Mouse (Mus musculus) MEL (cell line): ENCODE results near the gene Eif4h.

ENCODE experiments used
- CTCF ChIP-seq, 3 experiments: IDR thresholded peaks in 2 of 3; conservative IDR thresholded peaks in 1 of 3; 2 replicates each; pipeline ENCODE4 v1.5.1; 2011 to 2012; ENCODE audit warnings: low read length in 3 of 3, low read depth in 2 of 3, mild to moderate bottlenecking in 2 of 3, improper control_type of control experiment in 1 of 3, inconsistent platforms in 1 of 3, mixed read lengths in 1 of 3, moderate library complexity in 1 of 3; ENCODE audit not compliant: control insufficient read depth in 1 of 3, insufficient read depth in 1 of 3, poor library complexity in 1 of 3, severe bottlenecking in 1 of 3
- EP300 ChIP-seq, 2 experiments: IDR thresholded peaks; 2 replicates each; pipeline ENCODE4 v1.6.1; 2011; ENCODE audit warnings: improper control_type of control experiment in 2 of 2, low read length in 2 of 2, low read depth in 1 of 2, mild to moderate bottlenecking in 1 of 2
- ETS1 ChIP-seq: IDR thresholded peaks from 2 replicates; pipeline ENCODE4 v1.6.1; 2012; ENCODE audit warnings: low read depth, mild to moderate bottlenecking, inconsistent platforms, low read length, improper control_type of control experiment, moderate library complexity
- GATA1 ChIP-seq: IDR thresholded peaks from 2 replicates; pipeline ENCODE4 v1.6.1; 2011; ENCODE audit warnings: low read depth, low read length, improper control_type of control experiment
- MAX ChIP-seq: IDR thresholded peaks from 2 replicates; pipeline ENCODE4 v1.6.1; 2011; ENCODE audit warnings: low read length, improper control_type of control experiment
- MXI1 ChIP-seq: IDR thresholded peaks from 2 replicates; pipeline ENCODE4 v1.6.1; 2011; ENCODE audit warnings: mild to moderate bottlenecking, low read depth, low read length, improper control_type of control experiment
- MYC ChIP-seq: IDR thresholded peaks from 2 replicates; pipeline ENCODE4 v1.6.1; 2011; ENCODE audit warnings: low read depth, mild to moderate bottlenecking, low read length, improper control_type of control experiment, moderate library complexity
- NELFE ChIP-seq: IDR thresholded peaks from 2 replicates; pipeline ENCODE4 v1.6.1; 2011; ENCODE audit warnings: low read depth, low read length, improper control_type of control experiment
- NRF1 ChIP-seq: IDR thresholded peaks from 2 replicates; pipeline ENCODE4 v1.6.1; 2014; ENCODE audit warnings: low read depth, mild to moderate bottlenecking, inconsistent platforms, low read length, improper control_type of control experiment, moderate library complexity; ENCODE audit not compliant: poor library complexity, insufficient read depth, severe bottlenecking
- POLR2A ChIP-seq, 2 experiments: IDR thresholded peaks; 2 replicates each; pipeline ENCODE4 v1.6.1; 2011 to 2012; ENCODE audit warnings: low read length in 2 of 2, mild to moderate bottlenecking in 2 of 2, control low read depth in 1 of 2, improper control_type of control experiment in 1 of 2, low read depth in 1 of 2, moderate library complexity in 1 of 2; ENCODE audit not compliant: control insufficient read depth in 1 of 2, insufficient read depth in 1 of 2, poor library complexity in 1 of 2
- POLR2AphosphoS5 ChIP-seq: IDR thresholded peaks from 2 replicates; pipeline ENCODE4 v1.6.1; 2012; ENCODE audit warnings: low read depth, borderline replicate concordance, mild to moderate bottlenecking, inconsistent platforms, low read length, moderate library complexity, mixed read lengths
- TAL1 ChIP-seq: IDR thresholded peaks from 2 replicates; pipeline ENCODE4 v1.6.1; 2012; ENCODE audit warnings: mild to moderate bottlenecking, inconsistent platforms, low read length, moderate library complexity, mixed read lengths
- USF2 ChIP-seq, 2 experiments: IDR thresholded peaks; 2 replicates each; pipeline ENCODE4 v1.6.1; 2011 to 2012; ENCODE audit warnings: improper control_type of control experiment in 2 of 2, low read length in 2 of 2, borderline replicate concordance in 1 of 2, inconsistent platforms in 1 of 2, low read depth in 1 of 2, mild to moderate bottlenecking in 1 of 2; ENCODE audit not compliant: insufficient read depth in 1 of 2
- ZNF384 ChIP-seq: IDR thresholded peaks from 2 replicates; pipeline ENCODE4 v1.6.1; 2012; ENCODE audit warnings: low read depth, mild to moderate bottlenecking, inconsistent platforms, low read length, improper control_type of control experiment

DNA sequence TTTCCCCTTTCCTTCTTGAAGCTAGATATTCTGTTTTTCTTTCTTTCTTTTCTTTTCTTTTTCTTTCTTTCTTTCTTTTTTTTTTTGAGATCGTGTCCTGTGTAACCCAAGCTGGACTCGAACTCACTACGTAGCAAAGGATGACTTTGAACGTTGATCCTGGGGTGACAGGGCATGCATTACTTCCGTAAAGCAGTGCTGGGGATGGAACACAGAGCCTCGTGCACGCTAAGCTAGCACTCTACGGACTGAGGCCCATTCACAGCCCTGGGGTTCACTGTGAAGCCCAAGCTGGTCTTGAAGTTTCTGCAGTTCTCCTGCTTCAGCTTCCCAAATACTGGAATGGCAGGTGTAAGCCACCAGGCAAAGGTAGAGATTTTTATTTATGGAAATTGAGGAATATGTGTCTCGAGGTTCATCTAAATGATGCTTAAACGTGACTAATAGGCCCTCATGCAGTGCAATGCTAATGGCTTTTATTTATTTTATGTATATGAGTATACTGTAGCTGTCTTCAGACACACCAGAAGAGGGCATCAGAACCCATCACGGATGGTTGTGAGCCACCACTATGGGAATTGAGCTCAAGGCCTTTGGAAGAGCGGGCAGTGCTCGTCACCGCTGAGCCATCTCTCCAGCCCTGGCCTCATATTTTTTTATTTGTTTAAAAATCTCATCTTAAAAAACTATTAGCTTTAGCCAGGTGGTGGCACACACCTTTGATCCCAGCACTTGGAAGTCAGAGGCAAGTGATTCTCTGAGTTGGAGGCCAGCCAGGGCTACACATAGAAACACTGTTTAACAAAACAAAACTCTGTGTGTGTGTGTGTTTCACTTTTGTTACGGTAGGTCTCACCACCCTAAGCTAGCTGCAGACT lies 56.0 kb downstream of the Eif4h start:
- TF ChIP-seq ETS1 (no peak), POLR2A (IDR thresholded peaks at IDR 0.05; ENCODE audit: control insufficient read depth in 1 of 2, insufficient read depth in 1 of 2, low read depth in 1 of 2, low read length in 2 of 2, poor library complexity in 1 of 2) (peak in 1 of 2 experiments; percentile 29; a peak in 1 of 4 replicates), NELFE (no peak), GATA1 (no peak), MXI1 (peak; percentile 72), EP300 (IDR thresholded peaks at IDR 0.05; ENCODE audit: low read depth in 1 of 2, low read length in 2 of 2) (0 out of 4 replicates have a peak, but pooled peaks of 1 of the 2 experiments have one; percentile 4), USF2 (IDR thresholded peaks at IDR 0.05; ENCODE audit: borderline replicate concordance in 1 of 2, insufficient read depth in 1 of 2, low read depth in 1 of 2, low read length in 2 of 2) (no peak), MYC (peak; percentile 44; the same call in 1 of the 2 replicates), CTCF (IDR thresholded peaks at IDR 0.05 in 2 of 3, conservative IDR thresholded peaks at IDR 0.05 in 1 of 3; ENCODE audit: control insufficient read depth in 1 of 3, insufficient read depth in 1 of 3, low read depth in 2 of 3, low read length in 3 of 3, poor library complexity in 1 of 3, severe bottlenecking in 1 of 3) (peak in 2 of 3 experiments; percentile 5 to 35; a peak in 1 of 6 replicates), TAL1 (no peak), NRF1 (no peak), MAX (peak; percentile 48; the same call in 1 of the 2 replicates), POLR2AphosphoS5 (no peak), ZNF384 (no peak)
